Mouse (Mus musculus) lung, adult 2 months (tissue): ENCODE data around the gene Gm10563. TPM values are rescaled to one million over a fixed set of nuclear protein-coding genes. Genes with fewer than 3 reads are reported as not detected.
A peak's percentile ranks its signal among the peaks of the same experiment; 100 is the strongest.

ENCODE experiments used
- DNase-seq: peaks from one replicate; pipeline ENCODE4 v3.0.0; 2022
- H3K4me1 ChIP-seq: fragments of 200-500 bp; 2 replicates; pipeline ENCODE4 v1.6.1; 2011; ENCODE audit warnings: low read length; ENCODE audit not compliant: control insufficient read depth, insufficient read depth
- H3K4me3 ChIP-seq: fragments of 200-500 bp; replicated peaks from 2 replicates; pipeline ENCODE3; 2011; ENCODE audit warnings: low read depth, mild to moderate bottlenecking, control low read depth, low read length; ENCODE audit errors: extremely low read depth
- CTCF ChIP-seq: fragments of 200-500 bp; IDR thresholded peaks from 2 replicates; pipeline ENCODE4 v1.5.1; 2011; ENCODE audit warnings: mild to moderate bottlenecking, low read length, control low read depth; ENCODE audit not compliant: insufficient read depth
- POLR2A ChIP-seq: fragments of 200-500 bp; IDR thresholded peaks from 2 replicates; pipeline ENCODE4 v1.6.1; 2011; ENCODE audit warnings: low read depth, mild to moderate bottlenecking, control low read depth, low read length, borderline replicate concordance; ENCODE audit errors: extremely low read depth
- WGBS: fragments of 180-500 bp; shearing (Covaris S2); methylation state at CpG from one replicate; pipeline ENCODE4 v1.1.7; 2018; 5-methylcytosine and 5-hydroxymethylcytosine counted together
- polyA plus RNA-seq: library from polyadenylated mRNA; depleted of rRNA; stranded (reverse); fragments of >200 nt; gene quantifications from 2 replicates; pipeline ENCODE4 v1.2.3, GENCODE M21; 2012; rRNA removed

Gm10563 gene
- polyA plus RNA-seq, 1 experiment = not detected

DNA sequence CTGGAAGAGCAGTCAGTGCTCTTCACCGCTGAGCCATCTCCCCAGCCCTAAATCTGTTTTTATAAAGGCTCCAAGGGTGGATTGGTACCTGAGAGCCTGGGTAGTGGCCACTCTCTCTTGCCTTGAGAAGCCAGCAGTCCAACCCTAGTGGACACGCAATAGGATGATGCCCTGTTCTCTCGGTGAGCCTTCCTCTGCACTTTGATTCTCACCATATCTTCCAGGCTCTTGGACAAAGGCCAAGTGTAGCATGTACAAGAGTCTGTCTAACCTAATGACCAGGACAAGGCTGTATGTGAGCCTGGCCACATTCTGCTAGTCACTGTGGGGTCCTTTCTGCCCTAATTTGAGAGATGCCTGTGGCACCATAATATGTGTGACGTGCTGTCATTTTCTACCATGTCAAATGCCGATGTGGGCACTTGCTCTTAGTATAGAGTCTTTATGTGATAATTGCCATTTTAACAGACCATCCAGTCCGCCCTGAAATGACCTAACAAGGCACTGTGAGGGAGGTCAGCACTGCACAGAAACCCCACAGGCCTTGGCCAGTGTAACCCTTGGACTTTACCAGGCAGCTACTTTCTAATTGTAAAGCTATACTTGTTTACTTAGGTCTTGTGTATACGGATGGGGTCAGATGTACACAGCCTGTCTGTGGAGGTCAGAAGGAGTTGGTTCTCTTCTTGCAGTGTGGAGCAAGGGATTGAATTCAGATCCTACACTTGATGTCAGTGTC, 76.4 kb downstream of the Gm10563 start:
- no peak overlapping the region for H3K4me3 ChIP-seq
- DNase-seq = no peak
- TF ChIP-seq CTCF = no peak
- TF ChIP-seq POLR2A = no peak
- H3K4me1 ChIP-seq = peaks cover 13% of the 10 kb centered on the region
- WGBS = 87% methylated on average over 7 of the region's 7 CpGs

DNA sequence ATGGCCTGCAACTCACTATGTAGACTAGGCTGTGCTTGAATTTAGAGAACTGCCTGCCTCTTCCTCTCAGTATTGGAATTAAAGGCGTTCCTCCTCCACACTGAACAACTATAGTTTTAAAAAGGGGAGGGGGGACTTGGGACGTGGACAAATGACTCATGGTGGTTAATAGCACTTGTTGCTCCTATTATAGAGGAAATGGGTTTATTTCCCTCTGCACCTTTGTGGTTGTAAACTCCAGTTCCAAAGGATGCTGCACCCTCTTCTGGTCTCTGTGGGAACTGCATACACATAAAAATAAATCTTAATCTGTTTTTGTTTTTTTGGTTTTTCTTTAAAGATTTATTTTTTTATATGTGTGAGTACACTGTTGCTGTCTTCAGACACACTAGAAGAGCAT, 77.0 kb downstream of the Gm10563 start:
- 20% methylated on average over 2 of the region's 2 CpGs for WGBS
- TF ChIP-seq POLR2A (no peak), CTCF (0 out of 2 replicates have a peak, but pooled peaks have one; percentile 29)
- Histone ChIP-seq H3K4me1 (peaks cover 13% of the 10 kb centered on the region), H3K4me3 (no peak overlapping the region)
- no peak for DNase-seq

GRCm38 (mm10) chr4:155566555-155566954, 78.7 kb downstream of the Gm10563 start:
- WGBS = 41% methylated on average over 8 of the region's 8 CpGs
- no peak overlapping the region for H3K4me3 ChIP-seq
- no peak for DNase-seq
- TF ChIP-seq POLR2A (no peak), CTCF (no peak)
- H3K4me1 ChIP-seq = peaks cover 25% of the 10 kb centered on the region

Other genes starting within 250 kb of the Gm10563 start
- 0.52 and 1.4 TPM in 2 replicates for gene Gabrd, start 247.3 kb downstream of the Gm10563 start, polyA plus RNA-seq
- gene Cfap74, start 236.2 kb downstream of the Gm10563 start, polyA plus RNA-seq = 7.4 and 10.1 TPM in 2 replicates
- 3.5 and 5.2 TPM in 2 replicates for gene Tmem52, start 176.3 kb downstream of the Gm10563 start, polyA plus RNA-seq
- 683 and 872 TPM in 2 replicates for gene Gnb1, start 154.0 kb downstream of the Gm10563 start, polyA plus RNA-seq
- 110 and 119 TPM in 2 replicates for gene Nadk, start 83.0 kb downstream of the Gm10563 start, polyA plus RNA-seq
- gene Slc35e2, start 44.0 kb downstream of the Gm10563 start, polyA plus RNA-seq = 5.2 and 6.6 TPM in 2 replicates
- 21.3 and 29.1 TPM in 2 replicates for gene Cdk11b, start 20.6 kb downstream of the Gm10563 start, polyA plus RNA-seq
- 30.8 and 42.7 TPM in 2 replicates for gene Mmp23, start 8.0 kb upstream of the Gm10563 start, polyA plus RNA-seq
- gene Mib2, start 23.8 kb upstream of the Gm10563 start, polyA plus RNA-seq = 90.1 and 92.0 TPM in 2 replicates
- 10.6 and 11.8 TPM in 2 replicates for gene Fndc10, start 48.9 kb upstream of the Gm10563 start, polyA plus RNA-seq
- 103 and 128 TPM in 2 replicates for gene Ssu72, start 59.4 kb upstream of the Gm10563 start, polyA plus RNA-seq
- 1.6 and 1.8 TPM in 2 replicates for gene Tmem240, start 89.4 kb upstream of the Gm10563 start, polyA plus RNA-seq
- gene Atad3a, start 115.7 kb upstream of the Gm10563 start, polyA plus RNA-seq = 44.5 and 48.4 TPM in 2 replicates
- gene Vwa1, start 129.3 kb upstream of the Gm10563 start, polyA plus RNA-seq = 9.2 and 11.8 TPM in 2 replicates
- gene Tmem88b, start 140.5 kb upstream of the Gm10563 start, polyA plus RNA-seq = 0.38 and 0.52 TPM in 2 replicates
- 15.7 and 17.3 TPM in 2 replicates for gene Ankrd65, start 145.0 kb upstream of the Gm10563 start, polyA plus RNA-seq
- gene Mrpl20, start 157.5 kb upstream of the Gm10563 start, polyA plus RNA-seq = 36.9 and 40.0 TPM in 2 replicates
- gene Ccnl2, start 167.1 kb upstream of the Gm10563 start, polyA plus RNA-seq = 59.8 and 62.5 TPM in 2 replicates
- gene Aurkaip1, start 185.9 kb upstream of the Gm10563 start, polyA plus RNA-seq = 120 and 151 TPM in 2 replicates
- gene Mxra8, start 194.3 kb upstream of the Gm10563 start, polyA plus RNA-seq = 994 and 1,263 TPM in 2 replicates
- gene Dvl1, start 202.0 kb upstream of the Gm10563 start, polyA plus RNA-seq = 128 and 159 TPM in 2 replicates
- gene Tas1r3, start 218.0 kb upstream of the Gm10563 start, polyA plus RNA-seq = 1.6 TPM in 2 replicates
- 30.3 and 33.3 TPM in 2 replicates for gene Cptp, start 224.0 kb upstream of the Gm10563 start, polyA plus RNA-seq
- gene Ints11, start 224.1 kb upstream of the Gm10563 start, polyA plus RNA-seq = 26.7 and 27.3 TPM in 2 replicates
- gene Pusl1, start 246.4 kb upstream of the Gm10563 start, polyA plus RNA-seq = 82.2 and 88.0 TPM in 2 replicates
- gene Acap3, start 246.4 kb upstream of the Gm10563 start, polyA plus RNA-seq = 48.3 and 50.7 TPM in 2 replicates